Mouse (Mus musculus) embryonic facial prominence, embryonic 13.5 days (tissue): ENCODE results near the gene Nrip2. TPM values are rescaled to one million over a fixed set of nuclear protein-coding genes. Genes with fewer than 3 reads are reported as not detected.

ENCODE experiments used
- polyA plus RNA-seq: library from polyadenylated mRNA; unstranded; fragments of >200 nt; fragmentation: Nextera tagmentation; extraction: Ambion mirVana; gene quantifications from 2 replicates; pipeline ENCODE4 v1.2.1, GENCODE M21; 2015

Nrip2 gene
- polyA plus RNA-seq, 1 experiment from 2014 or later: 5.7 TPM

Other genes with a start within 250 kb of the Nrip2 start
- 2.4 and 3.3 TPM in 2 replicates for gene Tead4, start 98.5 kb upstream of the Nrip2 start, polyA plus RNA-seq
- 33.7 and 36.7 TPM in 2 replicates for gene Tulp3, start 43.4 kb upstream of the Nrip2 start, polyA plus RNA-seq
- 154 and 157 TPM in 2 replicates for gene Rhno1, start 36.4 kb upstream of the Nrip2 start, polyA plus RNA-seq
- 31.5 and 38.6 TPM in 2 replicates for gene Foxm1, start 36.3 kb upstream of the Nrip2 start, polyA plus RNA-seq
- 0.39 and 1.5 TPM in 2 replicates for gene Tex52, start 23.8 kb upstream of the Nrip2 start, polyA plus RNA-seq
- not detected in 2 replicates for gene Gm44596, start 23.8 kb upstream of the Nrip2 start, polyA plus RNA-seq
- 41.7 and 42.7 TPM in 2 replicates for gene Itfg2, start 25.6 kb downstream of the Nrip2 start, polyA plus RNA-seq
- gene Fkbp4, start 39.4 kb downstream of the Nrip2 start, polyA plus RNA-seq: 411 and 438 TPM in 2 replicates
- 0.15 and 3.1 TPM in 2 replicates for gene Pzp, start 127.4 kb downstream of the Nrip2 start, polyA plus RNA-seq
- 1.5 and 3.1 TPM in 2 replicates for gene A2ml1, start 182.3 kb downstream of the Nrip2 start, polyA plus RNA-seq
- not detected in 2 replicates for gene Klrb1a, start 224.2 kb downstream of the Nrip2 start, polyA plus RNA-seq